Mouse (Mus musculus) liver, embryonic 11.5 days (tissue): ENCODE measurements around the gene Tex19.2. TPM values are rescaled to one million over a fixed set of nuclear protein-coding genes. Genes with fewer than 3 reads are reported as not detected.
A peak's percentile ranks its signal among the peaks of the same experiment; 100 is the strongest.
"Not testable (repeated sequence)": the region's sequence is repeated elsewhere in the genome, so short reads cannot be mapped to it uniquely, and the experiment has no call there.

Experiments
- ATAC-seq: fragments of 200-750 bp; cut with Nextera tagmentation; replicated peaks from 2 replicates; pipeline ENCODE4 v1.8.0; 2017; ENCODE audit warnings: moderate number of reproducible peaks, mild to moderate bottlenecking, moderate TSS enrichment, moderate library complexity; ENCODE audit not compliant: low FRiP score
- DNase-seq: peaks from one replicate; pipeline ENCODE4 v3.0.0-alpha.2; 2017; ENCODE audit warnings: low spot score
- H3K27ac ChIP-seq: fragments of 300-500 bp; sonication (generic); 2 replicates; pipeline ENCODE4 v1.5.1; 2014; ENCODE audit warnings: mild to moderate bottlenecking, low read depth, low read length, control low read depth
- H3K27me3 ChIP-seq: fragments of 300-500 bp; sonication (generic); replicated peaks from 2 replicates; pipeline ENCODE4 v1.6.1; 2014; ENCODE audit warnings: low read length, mixed read lengths; ENCODE audit not compliant: control insufficient read depth, insufficient read depth
- H3K36me3 ChIP-seq: fragments of 300-500 bp; sonication (generic); 2 replicates; pipeline ENCODE4 v1.6.1; 2014; ENCODE audit warnings: mild to moderate bottlenecking, low read length, moderate library complexity, mixed read lengths; ENCODE audit not compliant: control insufficient read depth, insufficient read depth
- H3K4me1 ChIP-seq: fragments of 300-500 bp; sonication (generic); replicated peaks from 2 replicates; pipeline ENCODE4 v1.6.1; 2014; ENCODE audit warnings: low read length, mixed read lengths; ENCODE audit not compliant: control insufficient read depth, insufficient read depth
- H3K4me2 ChIP-seq: fragments of 300-500 bp; sonication (generic); 2 replicates; pipeline ENCODE4 v1.6.1; 2014; ENCODE audit warnings: mild to moderate bottlenecking, control low read depth, moderate library complexity
- H3K4me3 ChIP-seq: fragments of 300-500 bp; sonication (generic); 2 replicates; pipeline ENCODE4 v1.5.1; 2014; ENCODE audit warnings: low read depth, low read length, control low read depth
- H3K9ac ChIP-seq: fragments of 300-500 bp; sonication (generic); 2 replicates; pipeline ENCODE4 v1.6.1; 2014; ENCODE audit warnings: low read depth, low read length, control low read depth
- H3K9me3 ChIP-seq: fragments of 300-500 bp; sonication (generic); 2 replicates; pipeline ENCODE4 v1.6.1; 2016; ENCODE audit warnings: low read length, inconsistent platforms, mixed read lengths; ENCODE audit not compliant: control insufficient read depth
- WGBS: fragments of 180-500 bp; shearing (Covaris S2); extraction: QIAGEN DNeasy Blood & Tissue Kit; methylation state at CpG from one replicate; pipeline ENCODE4 v1.1.7; 2014; 5-methylcytosine and 5-hydroxymethylcytosine counted together
- polyA plus RNA-seq: library from polyadenylated mRNA; unstranded; fragments of >200 nt; fragmentation: Nextera tagmentation; extraction: Ambion mirVana; gene quantifications from 2 replicates; pipeline ENCODE4 v1.2.1, GENCODE M21; 2014

Gene Tex19.2
- polyA plus RNA-seq, 1 experiment from 2014 or later = not detected

GRCm38 (mm10) chr11:121122024-121122670 lies 3.7 kb upstream of the Tex19.2 start:
- peaks cover 15% of the 10 kb centered on the region for H3K4me1 ChIP-seq
- H3K4me2 ChIP-seq = no peak overlapping the region
- H3K9me3 ChIP-seq = no peaks in the 10 kb centered on the region
- H3K36me3 ChIP-seq = no peaks in the 10 kb centered on the region
- DNase-seq = no peak
- ATAC-seq = no peak
- H3K27ac ChIP-seq = no peak overlapping the region
- no peak overlapping the region for H3K9ac ChIP-seq
- H3K27me3 ChIP-seq = no peaks in the 10 kb centered on the region
- 17% methylated on average over 2 of the region's 2 CpGs for WGBS
- H3K4me3 ChIP-seq = no peak overlapping the region

GRCm38 (mm10) chr11:121121151-121121550 lies 2.7 kb upstream of the Tex19.2 start:
- DNase-seq (no peak), ATAC-seq (no peak)
- Histone ChIP-seq H3K4me2 (no peak overlapping the region), H3K27ac (no peak overlapping the region), H3K9me3 (no peaks in the 10 kb centered on the region), H3K4me1 (peaks cover 14% of the 10 kb centered on the region), H3K9ac (no peak overlapping the region), H3K27me3 (no peaks in the 10 kb centered on the region), H3K4me3 (no peak overlapping the region), H3K36me3 (no peaks in the 10 kb centered on the region)
- 81% methylated on average over 3 of the region's 3 CpGs for WGBS

GRCm38 (mm10) chr11:121118106-121118505 lies 371 bp downstream of the Tex19.2 start:
- H3K4me1 ChIP-seq = peaks cover 10% of the 10 kb centered on the region
- DNase-seq = no peak
- H3K36me3 ChIP-seq = no peaks in the 10 kb centered on the region
- no peak overlapping the region for H3K4me3 ChIP-seq
- H3K27ac ChIP-seq = no peak overlapping the region
- H3K27me3 ChIP-seq = no peaks in the 10 kb centered on the region
- no peak overlapping the region for H3K4me2 ChIP-seq
- 88% methylated on average over 18 of the region's 18 CpGs for WGBS
- ATAC-seq = no peak
- no peaks in the 10 kb centered on the region for H3K9me3 ChIP-seq
- H3K9ac ChIP-seq = no peak overlapping the region

GRCm38 (mm10) chr11:121112091-121112775 lies 6.2 kb downstream of the Tex19.2 start:
- DNase-seq (no peak), ATAC-seq (no peak)
- 80% methylated on average over 5 of the region's 5 CpGs for WGBS
- Histone ChIP-seq H3K27ac (no peak overlapping the region), H3K9me3 (no peaks in the 10 kb centered on the region), H3K27me3 (no peaks in the 10 kb centered on the region), H3K4me2 (no peak overlapping the region), H3K36me3 (no peaks in the 10 kb centered on the region), H3K4me1 (0 out of 2 replicates have a peak, but pooled peaks cover 3% of the 10 kb centered on the region), H3K9ac (no peak overlapping the region), H3K4me3 (no peak overlapping the region)

GRCm38 (mm10) chr11:121111601-121112000 lies 6.9 kb downstream of the Tex19.2 start:
- Histone ChIP-seq H3K4me1 (0 out of 2 replicates have a peak, but pooled peaks cover 3% of the 10 kb centered on the region), H3K9ac (no peak overlapping the region), H3K27ac (no peak overlapping the region), H3K4me2 (no peak overlapping the region), H3K9me3 (no peaks in the 10 kb centered on the region), H3K36me3 (no peaks in the 10 kb centered on the region), H3K4me3 (no peak overlapping the region), H3K27me3 (no peaks in the 10 kb centered on the region)
- 78% methylated on average over 1 of the region's 1 CpGs for WGBS
- DNase-seq (no peak), ATAC-seq (no peak)

- Histone ChIP-seq H3K9ac (no peak overlapping the region), H3K27ac (no peak overlapping the region), H3K4me2 (no peak overlapping the region), H3K27me3 (no peaks in the 10 kb centered on the region), H3K4me3 (no peak overlapping the region), H3K4me1 (0 out of 2 replicates have a peak, but pooled peaks cover 3% of the 10 kb centered on the region), H3K36me3 (no peaks in the 10 kb centered on the region), H3K9me3 (no peaks in the 10 kb centered on the region)
- ATAC-seq (no peak), DNase-seq (no peak)
- whole genome bisulfite sequencing = 64% methylated on average over 3 of the region's 3 CpGs
These were observed 7.4 kb downstream of the Tex19.2 start for GRCm38 (mm10) chr11:121111051-121111450.

GRCm38 (mm10) chr11:121109986-121110385 lies 8.5 kb downstream of the Tex19.2 start:
- Histone ChIP-seq H3K36me3 (no peaks in the 10 kb centered on the region), H3K4me3 (no peak overlapping the region), H3K4me2 (no peak overlapping the region), H3K9me3 (no peaks in the 10 kb centered on the region), H3K27me3 (no peaks in the 10 kb centered on the region), H3K9ac (no peak overlapping the region), H3K27ac (no peak overlapping the region), H3K4me1 (0 out of 2 replicates have a peak, but pooled peaks cover 3% of the 10 kb centered on the region)
- ATAC-seq = no peak
- DNase-seq = no peak
- 20% methylated on average over 2 of the region's 2 CpGs for WGBS

GRCm38 (mm10) chr11:121108061-121108460 lies 10.4 kb downstream of the Tex19.2 start:
- no peak for ATAC-seq
- Histone ChIP-seq H3K4me2 (peak overlapping the region; percentile 8; the same call in 1 of the 2 replicates), H3K9me3 (no peaks in the 10 kb centered on the region)

GRCm38 (mm10) chr11:121107242-121107641 lies 11.2 kb downstream of the Tex19.2 start:
- H3K4me1 ChIP-seq, H3K27ac ChIP-seq, H3K36me3 ChIP-seq, H3K4me2 ChIP-seq, ATAC-seq, H3K27me3 ChIP-seq, H3K9ac ChIP-seq, DNase-seq, H3K4me3 ChIP-seq, H3K9me3 ChIP-seq: not testable (repeated sequence)
- 74% methylated on average over 1 of the region's 1 CpGs for WGBS

More at GRCm38 (mm10) chr11:121108061-121108460, 10.4 kb downstream of the Tex19.2 start:
- no peak for DNase-seq
- Histone ChIP-seq H3K9ac (no peak overlapping the region), H3K4me3 (no peak overlapping the region), H3K27me3 (no peaks in the 10 kb centered on the region), H3K4me1 (0 out of 2 replicates have a peak, but pooled peaks cover 3% of the 10 kb centered on the region), H3K27ac (no peak overlapping the region), H3K36me3 (no peaks in the 10 kb centered on the region)
- WGBS = 57% methylated on average over 9 of the region's 9 CpGs
